Mouse (Mus musculus): Measurements from ENCODE around the gene Sgsh. TPM values are rescaled to one million over a fixed set of nuclear protein-coding genes. Genes with fewer than 3 reads are reported as not detected.
A peak's percentile ranks its signal among the peaks of the same experiment; 100 is the strongest.

The Sgsh gene
- total and polyA plus RNA-seq, 2 experiments: 2.1 to 11.9 TPM

- Histone ChIP-seq H3K27me3 (ENCODE audit: control insufficient read depth, insufficient read depth, low read length) (no peaks in the 10 kb centered on the region), H3K27ac (replicated peaks; ENCODE audit: insufficient read depth, low read depth, low read length) (no peak overlapping the region), H3K79me2 (ENCODE audit: control insufficient read depth, insufficient read depth, low read length) (peaks cover 14% of the 10 kb centered on the region; the same call in 1 of the 2 replicates), H3K4me3 (ENCODE audit: insufficient read depth, low read depth, low read length) (no peak overlapping the region), H3K36me3 (ENCODE audit: control insufficient read depth, insufficient read depth, low read length) (peaks cover 36% of the 10 kb centered on the region), H3K4me1 (ENCODE audit: control insufficient read depth, insufficient read depth, low read length) (peaks cover 3% of the 10 kb centered on the region), H3K9ac (ENCODE audit: low read depth, low read length) (0 out of 2 replicates have a peak overlapping the region, but pooled peaks have one; percentile 3)
- WGBS: 72% methylated on average over 6 of the region's 6 CpGs
- no peak for DNase-seq (ENCODE audit: extremely low read depth, low read depth, low spot score)
- no peak for TF ChIP-seq CTCF (IDR thresholded peaks at IDR 0.05; ENCODE audit: low read depth, low read length)
- no peak for TF ChIP-seq POLR2A (IDR thresholded peaks at IDR 0.05; ENCODE audit: extremely low read depth, insufficient read depth, low read length)
Measured at GRCm38 (mm10) chr11:119297996-119298395, 57.3 kb downstream of the Sgsh start.

Other genes starting within 250 kb of the Sgsh start
- gene Tbc1d16, start 127.0 kb downstream of the Sgsh start, total RNA-seq (2014; rRNA removed): 4.6 and 5.5 TPM in 2 replicates
- gene Tbc1d16, start 127.0 kb downstream of the Sgsh start, polyA plus RNA-seq (2012; rRNA removed): 8.5 and 9.5 TPM in 2 replicates
- gene Ccdc40, start 127.0 kb downstream of the Sgsh start, total RNA-seq (2014; rRNA removed): 0.07 and 0.09 TPM in 2 replicates
- 0.04 TPM in 1 of 2 replicates, not detected in the other for gene Ccdc40, start 127.0 kb downstream of the Sgsh start, polyA plus RNA-seq (2012; rRNA removed)
- 22.4 and 49.3 TPM in 2 replicates for gene Gaa, start 87.6 kb downstream of the Sgsh start, total RNA-seq (2014; rRNA removed)
- 108 and 119 TPM in 2 replicates for gene Gaa, start 87.6 kb downstream of the Sgsh start, polyA plus RNA-seq (2012; rRNA removed)
- gene Eif4a3, start 55.4 kb downstream of the Sgsh start, total RNA-seq (2014; rRNA removed): 57.3 and 64.2 TPM in 2 replicates
- 49.8 and 61.5 TPM in 2 replicates for gene Eif4a3, start 55.4 kb downstream of the Sgsh start, polyA plus RNA-seq (2012; rRNA removed)
- gene Card14, start 47.8 kb downstream of the Sgsh start, total RNA-seq (2014; rRNA removed): 0.09 and 0.20 TPM in 2 replicates
- gene Card14, start 47.8 kb downstream of the Sgsh start, polyA plus RNA-seq (2012; rRNA removed): 0.10 and 0.22 TPM in 2 replicates
- gene Slc26a11, start within 50 bp of the Sgsh start, total RNA-seq (2014; rRNA removed): 2.5 and 3.9 TPM in 2 replicates
- 5.3 and 7.5 TPM in 2 replicates for gene Slc26a11, start within 50 bp of the Sgsh start, polyA plus RNA-seq (2012; rRNA removed)
- 43.4 and 43.5 TPM in 2 replicates for gene Rnf213, start 37.6 kb upstream of the Sgsh start, total RNA-seq (2014; rRNA removed)
- gene Rnf213, start 37.6 kb upstream of the Sgsh start, polyA plus RNA-seq (2012; rRNA removed): 11.1 and 16.9 TPM in 2 replicates
- gene Endov, start 135.8 kb upstream of the Sgsh start, total RNA-seq (2014; rRNA removed): 2.3 and 2.6 TPM in 2 replicates
- 8.7 and 9.8 TPM in 2 replicates for gene Endov, start 135.8 kb upstream of the Sgsh start, polyA plus RNA-seq (2012; rRNA removed)
- gene Nptx1, start 192.2 kb upstream of the Sgsh start, total RNA-seq (2014; rRNA removed): 0.07 and 0.09 TPM in 2 replicates
- gene Nptx1, start 192.2 kb upstream of the Sgsh start, polyA plus RNA-seq (2012; rRNA removed): 0.09 and 0.15 TPM in 2 replicates
- gene Rptor, start 247.4 kb upstream of the Sgsh start, total RNA-seq (2014; rRNA removed): 11.2 and 17.7 TPM in 2 replicates
- gene Rptor, start 247.4 kb upstream of the Sgsh start, polyA plus RNA-seq (2012; rRNA removed): 18.4 and 18.6 TPM in 2 replicates